Comparison of ENCODE assay signal across 7 mouse cellular contexts in genomic region chr2:10098598-10099215, GRCm38 (mm10). TPM values are rescaled to one million over a fixed set of nuclear protein-coding genes. Genes with fewer than 3 reads are reported as not detected.
A peak's percentile ranks its signal among the peaks of the same experiment; 100 is the strongest.
DNase-seq lines count a peak whose midpoint lies in the region; ATAC-seq and TF ChIP-seq lines count a peak whose summit lies in the region.

No protein-coding gene starts in this region.

- peak; percentile 68 for TF ChIP-seq CTCF in Patski (IDR thresholded peaks at IDR 0.05)
- peak; percentile 77 for TF ChIP-seq CTCF in liver, postnatal 0 days (IDR thresholded peaks at IDR 0.05; ENCODE audit: low read depth)

- H3K9me3 ChIP-seq in midbrain, embryonic 10.5 days (replicated peaks) = no peaks in the 10 kb centered on the region
- no peaks in the 10 kb centered on the region for H3K9me3 ChIP-seq in midbrain, embryonic 16.5 days (replicated peaks; ENCODE audit: control insufficient read depth, low read length, poor library complexity, severe bottlenecking)
- H3K9me3 ChIP-seq in hindbrain, embryonic 13.5 days = no peaks in the 10 kb centered on the region
- no peaks in the 10 kb centered on the region for H3K9me3 ChIP-seq in liver, postnatal 0 days (ENCODE audit: low read length)

- no peak overlapping the region for H3K9ac ChIP-seq in midbrain, embryonic 16.5 days (ENCODE audit: low read depth, low read length)
- H3K9ac ChIP-seq in hindbrain, embryonic 13.5 days = no peak overlapping the region
- H3K9ac ChIP-seq in liver, postnatal 0 days (replicated peaks) = no peak overlapping the region

- no peak for ATAC-seq in midbrain, embryonic 16.5 days
- ATAC-seq in Patski = no peak
- peak; percentile 25; the same call in 1 of the 2 replicates for ATAC-seq in hindbrain, embryonic 13.5 days (ENCODE audit: low FRiP score)
- ATAC-seq in liver, postnatal 0 days = no peak

- CTCF ChIA-PET in Patski (lab: Charles Lee) = interaction anchor here (1.1 to 5.2 kb wide), 9 partner anchors 9 to 197 kb away, joined by 3 to 51 read pairs (median 3); no protein-coding TSS in a partner anchor

- peaks cover 10% of the 10 kb centered on the region; the same call in 1 of the 2 replicates for H3K36me3 ChIP-seq in midbrain, embryonic 10.5 days
- H3K36me3 ChIP-seq in midbrain, embryonic 16.5 days (ENCODE audit: control insufficient read depth, insufficient read depth, low read length) = peaks cover 6% of the 10 kb centered on the region; the same call in 1 of the 2 replicates
- peaks cover 6% of the 10 kb centered on the region for H3K36me3 ChIP-seq in hindbrain, embryonic 13.5 days
- peaks cover 19% of the 10 kb centered on the region for H3K36me3 ChIP-seq in liver, postnatal 0 days (replicated peaks; ENCODE audit: insufficient read depth, low read length)

- H3K27ac ChIP-seq in midbrain, embryonic 10.5 days (replicated peaks) = no peak overlapping the region
- no peak overlapping the region for H3K27ac ChIP-seq in midbrain, embryonic 16.5 days (ENCODE audit: low read length)
- H3K27ac ChIP-seq in hindbrain, embryonic 13.5 days = no peak overlapping the region
- no peak overlapping the region for H3K27ac ChIP-seq in liver, postnatal 0 days (ENCODE audit: low read depth)

- peaks cover 7% of the 10 kb centered on the region; the same call in 1 of the 2 replicates for H3K27me3 ChIP-seq in midbrain, embryonic 10.5 days (ENCODE audit: low read depth, poor library complexity, severe bottlenecking)
- no peaks in the 10 kb centered on the region for H3K27me3 ChIP-seq in midbrain, embryonic 16.5 days (ENCODE audit: control insufficient read depth, insufficient read depth, low read depth, low read length)
- no peaks in the 10 kb centered on the region for H3K27me3 ChIP-seq in Patski
- no peaks in the 10 kb centered on the region for H3K27me3 ChIP-seq in hindbrain, embryonic 13.5 days
- no peaks in the 10 kb centered on the region for H3K27me3 ChIP-seq in liver, postnatal 0 days (ENCODE audit: insufficient read depth, low read length)

- no peaks in the 10 kb centered on the region for H3K4me1 ChIP-seq in midbrain, embryonic 10.5 days
- no peaks in the 10 kb centered on the region for H3K4me1 ChIP-seq in midbrain, embryonic 16.5 days (ENCODE audit: control insufficient read depth, insufficient read depth, low read length)
- H3K4me1 ChIP-seq in hindbrain, embryonic 13.5 days (replicated peaks) = no peaks in the 10 kb centered on the region
- H3K4me1 ChIP-seq in liver, postnatal 0 days (ENCODE audit: insufficient read depth) = peaks cover 12% of the 10 kb centered on the region

- in situ Hi-C loops in Patski (cut with MboI; ENCODE audit: low pct_unique_long_range_greater_than_20kb) = loop anchor here (5.0 to 25.0 kb wide), 2 partner anchors 1426 to 1664 kb away; no protein-coding TSS in a partner anchor

- DNase-seq in midbrain, embryonic 10.5 days (ENCODE audit: low spot score) = peak; percentile 42
- no peak for DNase-seq in Patski (ENCODE audit: low read depth, low spot score)
- DNase-seq in cerebellum, postnatal 25 days = peak; percentile 48 to 75
- peak; percentile 65 for DNase-seq in liver, postnatal 0 days
- DNase-seq in right cerebral cortex, postnatal 14 days = peak; percentile 63

- 40% methylated on average over 9 of the region's 9 CpGs for WGBS in midbrain, embryonic 10.5 days
- WGBS in midbrain, embryonic 16.5 days = 34% methylated on average over 9 of the region's 9 CpGs
- WGBS in hindbrain, embryonic 13.5 days = 37% methylated on average over 9 of the region's 9 CpGs
- whole genome bisulfite sequencing in liver, postnatal 0 days (ENCODE audit: insufficient replicate concordance) = 33% methylated on average over 9 of the region's 9 CpGs

- H3K4me2 ChIP-seq in midbrain, embryonic 16.5 days (ENCODE audit: low read length) = no peak overlapping the region
- no peak overlapping the region for H3K4me2 ChIP-seq in hindbrain, embryonic 13.5 days
- no peak overlapping the region for H3K4me2 ChIP-seq in liver, postnatal 0 days (ENCODE audit: low read depth, low read length)

- H3K4me3 ChIP-seq in midbrain, embryonic 10.5 days = no peak overlapping the region
- no peak overlapping the region for H3K4me3 ChIP-seq in midbrain, embryonic 16.5 days (ENCODE audit: low read depth, low read length)
- no peak overlapping the region for H3K4me3 ChIP-seq in hindbrain, embryonic 13.5 days
- no peak overlapping the region for H3K4me3 ChIP-seq in liver, postnatal 0 days (ENCODE audit: low read depth, low read length)

- POLR2A ChIA-PET in Patski (lab: Charles Lee) = no interaction called here

- no peak for TF ChIP-seq EP300 in liver, postnatal 0 days (IDR thresholded peaks at IDR 0.05; ENCODE audit: low read depth)

RNA-seq across cellular contexts. Expression of gene Kin, which starts 18.3 kb away (rescaled TPM):
- polyA plus RNA-seq in midbrain, embryonic 10.5 days (2016; fragmentation: Nextera tagmentation; extraction: Ambion mirVana) = 35.5 and 38.4 TPM in 2 replicates
- 27.4 and 32.2 TPM in 2 replicates for polyA plus RNA-seq in midbrain, embryonic 16.5 days (2015; fragmentation: Nextera tagmentation; extraction: Ambion mirVana)
- 24.1 TPM for polyA plus RNA-seq in Patski (2021)
- 37.6 and 39.0 TPM in 2 replicates for polyA plus RNA-seq in hindbrain, embryonic 13.5 days (2015; fragmentation: Nextera tagmentation; extraction: Ambion mirVana)
- polyA plus RNA-seq in liver, postnatal 0 days (2015; fragmentation: Nextera tagmentation; extraction: Ambion mirVana) = 16.1 and 16.2 TPM in 2 replicates

RNA-seq across cellular contexts. Expression of gene Atp5c1, which starts 18.4 kb away (rescaled TPM):
- 487 and 502 TPM in 2 replicates for polyA plus RNA-seq in midbrain, embryonic 10.5 days (2016; fragmentation: Nextera tagmentation; extraction: Ambion mirVana)
- polyA plus RNA-seq in midbrain, embryonic 16.5 days (2015; fragmentation: Nextera tagmentation; extraction: Ambion mirVana) = 534 and 572 TPM in 2 replicates
- polyA plus RNA-seq in Patski (2021) = 617 TPM
- 529 and 549 TPM in 2 replicates for polyA plus RNA-seq in hindbrain, embryonic 13.5 days (2015; fragmentation: Nextera tagmentation; extraction: Ambion mirVana)
- polyA plus RNA-seq in liver, postnatal 0 days (2015; fragmentation: Nextera tagmentation; extraction: Ambion mirVana) = 439 and 445 TPM in 2 replicates

RNA-seq across cellular contexts. Expression of gene Itih2, which starts 32.5 kb away (rescaled TPM):
- 0.06 TPM in 1 of 2 replicates, not detected in the other for polyA plus RNA-seq in midbrain, embryonic 10.5 days (2016; fragmentation: Nextera tagmentation; extraction: Ambion mirVana)
- 2.7 and 3.0 TPM in 2 replicates for polyA plus RNA-seq in midbrain, embryonic 16.5 days (2015; fragmentation: Nextera tagmentation; extraction: Ambion mirVana)
- 0.01 TPM for polyA plus RNA-seq in Patski (2021)
- 1.5 and 1.7 TPM in 2 replicates for polyA plus RNA-seq in hindbrain, embryonic 13.5 days (2015; fragmentation: Nextera tagmentation; extraction: Ambion mirVana)
- 527 and 547 TPM in 2 replicates for polyA plus RNA-seq in liver, postnatal 0 days (2015; fragmentation: Nextera tagmentation; extraction: Ambion mirVana)

RNA-seq across cellular contexts. Expression of gene Taf3, which starts 50.3 kb away (rescaled TPM):
- polyA plus RNA-seq in midbrain, embryonic 10.5 days (2016; fragmentation: Nextera tagmentation; extraction: Ambion mirVana) = 15.4 and 16.7 TPM in 2 replicates
- 13.8 and 13.9 TPM in 2 replicates for polyA plus RNA-seq in midbrain, embryonic 16.5 days (2015; fragmentation: Nextera tagmentation; extraction: Ambion mirVana)
- 8.1 TPM for polyA plus RNA-seq in Patski (2021)
- 15.0 and 16.6 TPM in 2 replicates for polyA plus RNA-seq in hindbrain, embryonic 13.5 days (2015; fragmentation: Nextera tagmentation; extraction: Ambion mirVana)
- polyA plus RNA-seq in liver, postnatal 0 days (2015; fragmentation: Nextera tagmentation; extraction: Ambion mirVana) = 3.9 and 5.7 TPM in 2 replicates

RNA-seq across cellular contexts. Expression of gene Itih5, which starts 54.7 kb away (rescaled TPM):
- 6.3 and 6.5 TPM in 2 replicates for polyA plus RNA-seq in midbrain, embryonic 10.5 days (2016; fragmentation: Nextera tagmentation; extraction: Ambion mirVana)
- polyA plus RNA-seq in midbrain, embryonic 16.5 days (2015; fragmentation: Nextera tagmentation; extraction: Ambion mirVana) = 5.8 and 6.5 TPM in 2 replicates
- polyA plus RNA-seq in Patski (2021) = not detected
- 7.2 and 7.6 TPM in 2 replicates for polyA plus RNA-seq in hindbrain, embryonic 13.5 days (2015; fragmentation: Nextera tagmentation; extraction: Ambion mirVana)
- polyA plus RNA-seq in liver, postnatal 0 days (2015; fragmentation: Nextera tagmentation; extraction: Ambion mirVana) = 2.8 and 3.2 TPM in 2 replicates

Comparison
In these comparisons a context has a peak if more than half of its experiments do, and no peak if none do; other contexts are left out.
1. RNA of gene Itih2, which starts 32.5 kb away (polyA plus RNA-seq): 527 to 547 TPM in liver, postnatal 0 days; 2.7 to 3.0 TPM in midbrain, embryonic 16.5 days, 1.5 to 1.7 TPM in hindbrain, embryonic 13.5 days, 0.06 TPM in midbrain, embryonic 10.5 days and 0.01 TPM in Patski (single experiment); every median in the first group is over 100 times any median in the second.